Mouse (Mus musculus) macrophage (primary cell): ENCODE data around the gene Car14. TPM values are rescaled to one million over a fixed set of nuclear protein-coding genes. Genes with fewer than 3 reads are reported as not detected.
"Not testable (repeated sequence)": the region's sequence is repeated elsewhere in the genome, so short reads cannot be mapped to it uniquely, and the experiment has no call there.

Experiments
- H3K27ac ChIP-seq: fragments of 350-480 bp; formaldehyde crosslinking; 2 replicates; pipeline ENCODE4 v1.9.0; 2021
- H3K36me3 ChIP-seq: fragments of 350-480 bp; formaldehyde crosslinking; 2 replicates; pipeline ENCODE4 v1.9.0; 2021; ENCODE audit errors: inconsistent target
- H3K4me3 ChIP-seq: fragments of 350-480 bp; formaldehyde crosslinking; 2 replicates; pipeline ENCODE4 v1.9.0; 2021; ENCODE audit errors: inconsistent target
- H3K79me2 ChIP-seq: fragments of 350-480 bp; formaldehyde crosslinking; 2 replicates; pipeline ENCODE4 v1.9.0; 2021; ENCODE audit errors: inconsistent target
- WGBS: methylation state at CpG from one replicate; pipeline ENCODE4 v1.1.7; 2026; ENCODE audit warnings: inconsistent platforms; ENCODE audit not compliant: missing documents; 5-methylcytosine and 5-hydroxymethylcytosine counted together
- polyA plus RNA-seq: library from polyadenylated mRNA; stranded (reverse); fragments of 250-400 nt; gene quantifications from 3 replicates; pipeline ENCODE4 v1.2.4, GENCODE M21; 2018; ENCODE audit warnings: inconsistent platforms

Gene Car14
- polyA plus RNA-seq, 1 experiment from 2014 or later: not detected

DNA sequence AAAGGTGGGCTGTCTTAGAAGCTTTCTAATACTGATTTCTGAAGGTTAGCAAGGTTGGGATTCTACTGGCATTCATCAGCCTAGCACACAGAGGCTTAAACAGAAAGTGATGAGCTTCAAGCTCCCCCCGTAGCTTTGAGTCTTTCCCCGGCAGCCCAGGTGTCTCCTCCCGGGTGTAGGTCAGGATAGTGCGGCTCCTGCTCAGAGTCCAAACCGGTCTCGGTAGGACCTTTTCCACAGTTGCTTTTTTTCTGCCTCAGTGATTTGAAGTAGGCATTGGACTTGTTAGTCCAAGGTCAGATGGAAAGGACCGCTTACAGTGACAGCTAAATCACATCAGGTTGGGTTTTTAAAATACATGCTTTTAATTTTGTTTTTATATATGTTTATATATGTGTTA lies 28.1 kb upstream of the Car14 start:
- peaks cover 6% of the 10 kb centered on the region; the same call in 1 of the 2 replicates for H3K36me3 ChIP-seq
- peaks cover 42% of the 10 kb centered on the region for H3K79me2 ChIP-seq
- no peak overlapping the region for H3K4me3 ChIP-seq
- WGBS: 100% methylated on average over 5 of the region's 7 CpGs
- H3K27ac ChIP-seq: no peak overlapping the region

DNA sequence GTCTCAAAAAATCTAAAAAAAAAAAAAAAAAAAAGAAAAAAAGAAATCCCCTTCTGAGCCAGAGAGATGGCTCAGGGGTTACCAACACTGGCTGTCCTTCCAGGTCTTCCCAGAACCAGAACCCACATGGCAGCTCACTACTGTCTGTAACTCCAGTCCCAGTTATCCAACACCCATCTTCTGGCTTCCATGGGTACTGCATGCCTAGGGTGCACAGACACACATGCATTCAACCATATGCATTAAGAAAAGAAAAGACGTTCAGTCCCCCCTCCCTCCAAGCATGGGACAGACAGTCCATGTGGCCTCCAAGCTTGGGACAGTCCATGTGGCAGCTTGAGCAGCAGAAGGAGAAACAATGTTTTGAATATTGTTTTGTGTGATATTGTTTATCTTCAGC lies 27.7 kb upstream of the Car14 start:
- 100% methylated on average over 1 of the region's 1 CpGs for WGBS
- no peak overlapping the region for H3K4me3 ChIP-seq
- peaks cover 2% of the 10 kb centered on the region; the same call in 1 of the 2 replicates for H3K36me3 ChIP-seq
- H3K79me2 ChIP-seq: peaks cover 42% of the 10 kb centered on the region
- no peak overlapping the region for H3K27ac ChIP-seq

DNA sequence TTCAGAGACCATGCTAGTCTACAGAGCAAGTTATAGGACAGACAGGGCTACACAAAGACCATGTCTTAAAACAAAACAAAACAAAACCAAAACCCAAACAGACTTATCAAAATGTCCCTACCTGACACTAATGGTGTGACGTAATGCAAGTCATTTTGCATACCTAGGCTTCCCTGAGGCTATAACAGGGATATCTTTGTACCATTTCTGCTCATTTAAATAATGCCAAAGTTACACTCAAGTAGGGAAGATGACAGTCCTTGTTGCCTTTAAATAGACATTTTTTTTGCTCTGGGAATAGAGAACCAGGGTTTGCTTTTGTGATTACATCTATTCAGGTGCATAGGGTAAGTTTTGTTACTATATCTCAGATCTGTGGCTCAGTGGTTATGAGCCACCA lies 27.0 kb upstream of the Car14 start:
- Histone ChIP-seq H3K79me2 (peaks cover 42% of the 10 kb centered on the region), H3K36me3 (no peaks in the 10 kb centered on the region), H3K27ac (no peak overlapping the region), H3K4me3 (no peak overlapping the region)
- 80% methylated on average over 1 of the region's 1 CpGs for WGBS

DNA sequence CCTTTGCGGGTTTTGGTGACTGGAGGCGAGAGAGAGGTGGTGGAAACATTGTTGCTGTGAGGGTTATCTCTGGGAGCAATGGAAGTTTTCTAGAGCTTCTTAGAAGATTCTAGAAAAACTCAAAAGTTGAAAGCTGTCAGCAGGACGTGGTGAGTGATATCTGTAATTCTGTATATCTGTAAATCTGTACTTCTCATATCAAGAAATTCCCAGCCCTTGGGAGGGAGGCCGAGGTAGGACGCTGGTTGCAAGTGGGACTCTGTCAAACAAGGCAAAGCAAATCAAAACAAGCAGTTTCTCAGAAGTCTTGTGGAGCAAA lies 25.9 kb upstream of the Car14 start:
- 3% methylated on average over 3 of the region's 5 CpGs for WGBS
- Histone ChIP-seq H3K27ac (no peak overlapping the region), H3K4me3 (peak overlapping the region; percentile 39), H3K79me2 (peaks cover 42% of the 10 kb centered on the region), H3K36me3 (no peaks in the 10 kb centered on the region)

DNA sequence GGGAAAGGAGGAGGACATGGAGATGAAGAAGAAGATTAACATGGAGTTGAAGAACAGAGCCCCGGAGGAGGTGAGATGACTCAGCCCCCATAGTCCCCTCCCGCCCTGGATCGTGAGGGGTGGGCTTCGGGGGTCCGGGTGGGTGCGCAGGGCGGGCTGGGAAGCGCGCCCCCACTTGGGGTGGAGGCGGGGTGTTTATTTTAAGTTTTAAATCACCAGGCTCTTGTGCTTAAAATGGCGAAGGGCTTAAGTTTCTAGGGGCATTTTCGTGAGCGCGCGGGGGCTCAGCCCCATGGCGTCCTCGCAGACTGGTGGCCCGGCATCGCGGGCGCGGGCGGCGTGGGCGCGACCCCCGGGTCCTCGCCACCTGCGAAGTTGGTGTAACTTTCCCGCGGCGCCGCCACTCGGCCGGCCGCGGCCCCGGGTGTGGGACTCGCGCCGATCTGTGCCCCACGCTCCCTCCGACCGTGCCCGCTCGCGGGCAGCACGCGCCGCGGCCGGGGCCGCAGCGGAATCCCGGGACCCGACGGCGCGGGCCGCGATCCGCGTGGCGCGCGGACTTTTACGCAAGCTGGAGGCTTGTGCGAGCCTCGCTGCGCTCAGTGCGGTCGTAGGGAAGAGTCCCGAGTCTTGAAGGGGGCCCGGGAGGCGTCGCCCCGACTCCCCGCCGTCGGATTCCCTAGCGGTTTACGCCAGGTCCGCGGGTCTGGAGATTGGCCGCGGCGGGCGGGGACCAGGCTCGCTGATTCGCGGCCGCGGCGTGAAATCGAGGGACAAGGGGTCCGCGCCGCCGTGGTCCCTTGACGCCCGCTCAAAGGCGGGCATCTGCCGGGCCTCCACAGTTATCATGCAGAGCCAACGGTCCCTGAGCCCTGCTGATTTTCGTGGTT lies 25.3 kb upstream of the Car14 start:
- peak overlapping the region; percentile 82 for H3K27ac ChIP-seq
- WGBS: under 1% methylated on average over 101 of the region's 105 CpGs
- H3K79me2 ChIP-seq: peaks cover 42% of the 10 kb centered on the region
- H3K36me3 ChIP-seq: no peaks in the 10 kb centered on the region
- H3K4me3 ChIP-seq: peak overlapping the region; percentile 94

DNA sequence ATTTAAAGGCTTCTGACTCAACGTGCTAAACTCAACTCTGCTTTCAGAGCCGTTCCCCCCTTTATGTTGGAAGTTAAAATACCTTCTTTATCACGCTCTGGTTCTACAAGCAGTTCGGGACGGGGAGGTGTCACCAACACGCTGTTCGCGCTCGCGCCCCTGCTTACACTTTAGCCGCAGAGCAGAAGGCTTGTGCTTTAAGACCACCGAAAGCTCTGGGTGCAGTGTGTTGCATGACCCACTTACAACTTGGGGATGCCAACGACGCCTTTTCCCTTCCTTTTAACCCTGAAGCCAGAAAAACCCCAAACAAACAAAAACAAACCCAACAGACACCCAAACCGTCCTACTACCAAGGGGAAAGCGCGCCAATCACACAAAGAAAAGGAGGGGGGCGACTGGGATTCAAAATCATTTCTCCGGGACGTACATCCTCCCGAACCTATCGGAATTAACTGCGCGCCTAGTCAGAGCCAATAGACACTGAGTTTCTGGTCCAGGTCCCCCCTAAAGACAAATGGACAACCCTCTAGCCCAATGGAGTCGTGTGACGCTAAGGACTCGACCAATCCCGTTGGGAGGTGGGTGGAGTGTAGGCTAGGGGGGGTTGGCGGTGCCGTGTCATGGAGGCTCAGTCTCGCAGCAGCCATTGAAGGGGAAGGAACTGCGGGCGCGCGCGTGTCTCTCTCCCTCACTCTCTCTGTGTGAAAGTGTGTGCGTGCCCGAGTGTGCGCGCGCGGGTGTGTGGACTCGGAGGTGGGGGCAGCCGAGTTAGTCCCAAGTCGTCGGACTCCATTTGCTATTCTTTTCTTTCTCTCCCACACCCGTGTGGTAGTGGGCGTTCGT lies 24.4 kb upstream of the Car14 start, which contains the start of gene Anp32e:
TSS of gene Anp32e (plus strand) at position 589 of the 846 bp plus-strand sequence.
- H3K79me2 ChIP-seq: peaks cover 42% of the 10 kb centered on the region
- peak within 1 kb of the TSS; percentile 82 for H3K27ac ChIP-seq
- 2% methylated on average over 48 of the region's 49 CpGs for WGBS
- H3K4me3 ChIP-seq: peak within 1 kb of the TSS; percentile 94
- H3K36me3 ChIP-seq: no peaks in the 10 kb centered on the region

DNA sequence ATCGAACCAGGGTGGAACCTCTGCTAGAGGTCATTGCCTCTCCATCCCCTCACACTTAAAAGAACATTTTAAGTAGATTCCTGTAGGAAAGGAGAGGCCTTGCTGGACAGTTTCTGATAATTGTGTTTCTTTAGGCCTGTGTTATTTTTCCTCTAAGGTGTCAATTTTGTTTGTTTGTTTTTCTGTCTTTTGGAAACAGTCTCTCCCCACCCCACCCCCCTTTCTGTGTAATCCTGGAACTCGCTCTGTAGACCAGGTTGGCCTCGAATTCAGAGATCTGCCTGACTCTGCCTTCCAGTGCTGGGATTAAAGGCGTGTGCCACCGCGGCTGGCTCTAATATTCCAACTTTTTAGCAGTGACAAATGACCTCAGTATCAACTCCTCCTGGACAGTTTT lies 23.8 kb upstream of the Car14 start:
- peaks cover 36% of the 10 kb centered on the region for H3K79me2 ChIP-seq
- no peaks in the 10 kb centered on the region for H3K36me3 ChIP-seq
- peak overlapping the region; percentile 94 for H3K4me3 ChIP-seq
- 50% methylated on average over 6 of the region's 6 CpGs for WGBS
- H3K27ac ChIP-seq: peak overlapping the region; percentile 60

DNA sequence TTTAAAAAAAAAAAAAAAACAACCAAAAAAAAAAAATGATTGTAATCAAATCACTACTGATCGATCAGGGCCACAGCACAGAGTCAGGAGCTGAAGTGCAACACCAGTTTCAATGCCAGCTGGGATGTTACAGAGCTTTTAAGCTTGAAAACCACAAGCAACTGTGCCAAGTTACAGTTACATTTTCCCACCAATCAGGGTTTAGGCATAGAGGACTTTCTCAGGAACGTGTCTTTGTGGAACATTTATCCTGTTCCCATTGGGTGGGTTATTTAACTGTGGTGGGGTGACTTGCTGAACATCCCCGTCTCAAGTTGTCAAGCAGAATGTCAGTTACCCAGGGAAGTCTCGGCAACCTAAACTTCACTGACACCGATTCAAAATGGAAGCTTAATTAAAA lies 20.6 kb upstream of the Car14 start:
- no peak overlapping the region for H3K4me3 ChIP-seq
- H3K79me2 ChIP-seq: peaks cover 5% of the 10 kb centered on the region; the same call in 1 of the 2 replicates
- 44% methylated on average over 5 of the region's 5 CpGs for WGBS
- no peaks in the 10 kb centered on the region for H3K36me3 ChIP-seq
- no peak overlapping the region for H3K27ac ChIP-seq

DNA sequence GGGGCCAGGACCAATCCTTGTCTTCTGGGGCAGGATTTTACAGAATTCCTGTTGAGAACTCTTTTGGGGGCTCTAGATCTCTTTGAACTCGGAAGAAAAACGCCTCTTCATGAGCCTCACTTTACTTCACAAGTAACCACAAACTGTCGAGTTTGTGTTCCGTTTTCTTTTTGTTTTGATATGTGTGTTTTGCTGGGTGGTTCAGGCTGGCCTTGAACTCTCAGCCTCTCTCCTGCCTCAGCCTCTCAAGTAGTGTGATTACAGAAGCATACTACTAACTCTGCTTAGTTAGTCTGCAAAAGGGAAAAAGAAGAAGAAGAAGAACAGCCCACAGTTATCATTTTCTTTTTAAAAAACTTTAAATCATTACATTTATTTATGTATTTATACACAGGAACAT lies 19.7 kb upstream of the Car14 start:
- WGBS: 62% methylated on average over 4 of the region's 4 CpGs
- Histone ChIP-seq H3K27ac (no peak overlapping the region), H3K79me2 (peaks cover under 1% of the 10 kb centered on the region; the same call in 1 of the 2 replicates), H3K36me3 (no peaks in the 10 kb centered on the region), H3K4me3 (no peak overlapping the region)

DNA sequence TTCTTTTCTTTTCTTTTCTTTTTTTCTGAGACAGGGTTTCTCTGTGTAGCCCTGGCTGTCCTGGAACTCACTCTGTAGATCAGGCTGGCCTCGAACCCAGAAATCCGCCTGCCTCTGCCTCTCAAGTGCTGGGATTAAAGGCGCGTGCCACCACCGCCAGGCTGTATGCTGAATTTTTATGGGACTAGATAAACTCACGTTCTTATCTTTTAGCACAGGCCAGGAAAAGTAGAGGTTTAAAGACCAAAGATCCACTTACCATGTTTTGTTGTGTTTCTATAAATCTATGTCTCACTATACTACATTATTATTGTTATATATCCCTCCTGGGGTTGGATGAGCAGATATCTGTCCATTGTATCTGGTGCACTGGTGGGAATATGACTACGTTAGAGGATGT lies 18.9 kb upstream of the Car14 start:
- H3K27ac ChIP-seq, H3K4me3 ChIP-seq, H3K36me3 ChIP-seq, H3K79me2 ChIP-seq: not testable (repeated sequence)
- WGBS: 97% methylated on average over 7 of the region's 7 CpGs

DNA sequence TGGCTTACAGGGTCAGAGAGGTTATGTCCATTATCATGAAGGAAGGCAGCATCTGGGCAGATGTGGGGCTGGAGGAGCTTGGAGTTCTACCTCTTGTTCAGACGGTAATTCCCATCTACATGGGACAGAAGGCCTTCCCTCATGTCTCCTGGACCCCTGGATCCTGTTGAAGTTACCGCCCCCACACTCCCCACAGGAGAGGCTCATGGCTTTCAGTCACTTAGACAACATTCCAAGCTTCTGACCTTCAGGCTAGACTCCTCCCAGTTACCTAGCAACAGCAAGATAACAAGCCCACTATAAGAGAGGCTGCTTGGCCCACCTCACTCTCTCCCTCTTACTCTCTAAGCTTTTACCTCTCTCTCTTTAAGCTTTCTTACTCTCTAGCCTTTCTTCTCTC lies 16.0 kb upstream of the Car14 start:
- H3K27ac ChIP-seq, H3K4me3 ChIP-seq, H3K79me2 ChIP-seq, H3K36me3 ChIP-seq: not testable (repeated sequence)
- WGBS: 93% methylated on average over 2 of the region's 2 CpGs

DNA sequence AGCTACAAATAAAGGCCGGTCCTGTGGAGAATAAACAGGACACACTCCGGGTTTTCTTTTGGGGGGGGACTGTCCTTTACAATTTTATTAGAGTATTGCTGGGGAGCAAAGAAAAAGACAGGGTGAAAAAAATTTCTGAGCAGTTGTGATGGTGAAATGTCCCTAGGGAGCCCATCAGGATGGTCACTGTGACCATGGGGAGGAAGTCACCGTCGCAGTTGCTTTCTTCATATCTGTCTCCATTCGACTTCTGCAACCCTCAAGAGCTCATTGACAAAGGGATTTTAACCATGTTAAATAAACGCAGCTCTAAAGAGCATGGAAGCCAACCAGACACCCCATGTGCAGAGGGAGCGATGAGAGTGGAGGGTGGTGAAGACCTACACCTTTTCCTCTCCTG lies 12.3 kb upstream of the Car14 start:
- Histone ChIP-seq H3K79me2 (no peaks in the 10 kb centered on the region), H3K4me3 (no peak overlapping the region), H3K36me3 (no peaks in the 10 kb centered on the region), H3K27ac (no peak overlapping the region)
- 43% methylated on average over 7 of the region's 7 CpGs for WGBS

DNA sequence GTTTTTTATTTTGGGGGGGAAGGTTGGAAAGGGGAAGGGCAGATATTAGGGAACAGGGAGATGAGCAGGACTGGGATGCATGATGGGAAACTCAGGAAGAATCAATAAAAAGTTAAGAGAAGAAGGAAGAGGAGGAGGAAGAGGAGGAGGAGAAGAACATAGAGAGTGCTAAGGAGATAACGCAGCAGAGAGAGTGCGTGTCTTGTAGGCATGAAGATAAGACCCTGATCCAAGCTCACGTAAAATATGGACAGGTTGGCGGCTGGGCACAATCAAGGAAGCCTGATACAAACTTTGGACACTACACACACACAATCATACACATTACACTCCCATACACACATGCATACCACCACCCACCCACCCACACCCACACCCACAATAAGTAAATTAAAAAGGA lies 10.2 kb upstream of the Car14 start:
- Histone ChIP-seq H3K27ac (no peak overlapping the region), H3K79me2 (no peaks in the 10 kb centered on the region), H3K36me3 (no peaks in the 10 kb centered on the region), H3K4me3 (no peak overlapping the region)
- WGBS: 100% methylated on average over 3 of the region's 4 CpGs

DNA sequence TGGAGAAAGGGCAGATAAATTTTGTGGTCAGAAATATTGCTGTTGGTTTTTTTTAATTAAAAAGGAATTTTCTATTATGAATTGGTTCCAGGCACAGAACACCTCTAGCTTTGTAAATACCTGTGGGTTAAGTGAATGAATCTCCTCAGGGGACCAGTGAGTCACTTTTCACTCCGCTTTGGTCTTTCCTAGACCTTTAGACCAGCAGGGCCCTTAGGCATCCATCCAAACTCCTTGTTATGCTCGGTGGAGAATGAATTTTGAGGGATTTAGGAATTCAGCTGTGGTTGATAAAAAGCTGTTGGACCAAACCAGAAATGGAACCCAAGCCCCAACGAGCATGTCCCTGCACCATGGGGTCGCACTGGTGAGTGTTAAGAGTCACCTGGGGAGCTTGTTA lies 3.1 kb upstream of the Car14 start:
- Histone ChIP-seq H3K4me3 (no peak overlapping the region), H3K36me3 (no peaks in the 10 kb centered on the region), H3K79me2 (no peaks in the 10 kb centered on the region), H3K27ac (no peak overlapping the region)
- 60% methylated on average over 4 of the region's 4 CpGs for WGBS

DNA sequence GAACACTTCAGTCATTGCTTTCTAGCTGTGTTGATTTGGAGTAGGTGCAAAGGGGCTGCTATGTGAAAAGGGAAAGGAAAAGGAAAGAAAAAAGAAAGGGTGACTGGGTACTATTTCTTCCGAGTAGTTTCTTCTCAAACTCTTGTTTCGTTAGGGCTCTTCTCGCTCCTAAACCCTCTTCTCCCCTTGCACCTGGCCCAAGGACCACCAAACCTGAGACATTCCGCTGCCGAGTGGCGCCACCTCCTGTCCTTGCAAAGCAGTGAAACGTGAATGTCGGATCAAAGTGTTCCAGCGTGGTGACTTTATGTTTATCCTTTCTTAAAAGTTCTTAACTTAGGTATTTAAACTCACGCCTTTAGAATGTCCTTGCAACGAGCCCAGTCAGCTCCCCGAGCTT lies 2.4 kb upstream of the Car14 start:
- peak overlapping the region; percentile 13; the same call in 1 of the 2 replicates for H3K4me3 ChIP-seq

More for the DNA sequence above, 2.4 kb upstream of the Car14 start:
- no peak overlapping the region for H3K27ac ChIP-seq
- under 1% methylated on average over 12 of the region's 12 CpGs for WGBS
- no peaks in the 10 kb centered on the region for H3K36me3 ChIP-seq
- H3K79me2 ChIP-seq: no peaks in the 10 kb centered on the region
